In the genomic region with DNA sequence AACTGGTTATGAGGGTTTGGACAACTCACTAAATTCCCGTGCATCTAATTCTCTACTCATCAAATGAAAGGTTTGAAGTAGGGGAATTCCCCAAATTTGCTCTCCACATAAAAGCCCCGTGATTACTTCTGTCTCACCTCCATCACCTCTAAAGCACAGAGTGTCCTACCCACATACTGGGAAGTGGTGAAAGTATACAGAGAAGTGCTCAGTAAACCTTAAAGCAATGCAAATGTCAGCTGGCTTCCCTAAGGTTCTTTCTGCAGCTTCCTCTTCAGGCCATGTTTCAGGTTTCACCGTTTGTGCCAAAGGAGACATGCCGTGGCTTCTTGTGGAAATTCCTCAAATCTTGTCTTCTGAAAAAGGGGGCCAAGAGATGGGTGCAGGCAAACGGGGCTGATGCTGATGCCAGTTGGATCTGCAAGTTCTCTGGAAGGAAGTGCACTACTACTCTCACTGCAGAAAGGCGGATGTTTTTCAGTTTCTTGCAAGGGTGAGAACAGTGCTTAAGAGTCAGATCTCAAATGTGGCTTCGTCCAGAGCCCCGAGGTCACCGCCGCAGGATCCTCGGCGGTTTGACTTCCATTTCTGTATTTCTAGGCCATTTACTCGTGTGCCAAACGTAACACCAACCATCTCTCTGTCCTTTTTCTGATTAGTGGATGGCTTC, we compare ENCODE assay signal across 20 mouse cellular contexts. TPM values are rescaled to one million over a fixed set of nuclear protein-coding genes. Genes with fewer than 3 reads are reported as not detected.
DNase-seq lines count a peak whose midpoint lies in the region; ATAC-seq and TF ChIP-seq lines count a peak whose summit lies in the region.
"Had no signal": no experiment of that assay in that cellular context is flagged by ENCODE, and none has a peak within 500 bp of the region (broad histone marks: within the 10 kb centered on the region; RNA-seq: fewer than 3 reads in every experiment).

No protein-coding gene starts in this region.

- H3K27me3 ChIP-seq in small intestine, adult 2 months (ENCODE audit: control insufficient read depth, insufficient read depth, low read length) = no peaks in the 10 kb centered on the region
- H3K27me3 ChIP-seq: heart, embryonic 15.5 days; hindbrain, embryonic 12.5 days; liver, embryonic 13.5 days; midbrain, embryonic 15.5 days; neural tube, embryonic 13.5 days had no signal

- TF ChIP-seq CTCF in layer of hippocampus, adult 2 months (conservative IDR thresholded peaks at IDR 0.05) = no peak
- no peak for TF ChIP-seq CTCF in small intestine, adult 2 months (IDR thresholded peaks at IDR 0.05; ENCODE audit: extremely low read depth, insufficient read length, insufficient replicate concordance, low read depth, low read length)

- DNase-seq in layer of hippocampus, adult 2 months (ENCODE audit: low spot score in 2 of 2) = no peak
- DNase-seq in layer of hippocampus, postnatal 14 days (ENCODE audit: low spot score in 2 of 2) = no peak
- peak; percentile 64 to 66 for DNase-seq in B cell, adult 2 months
- DNase-seq in left cerebral cortex, postnatal 4 days = no peak
- no peak for DNase-seq in right cerebral cortex, adult 18-20 months
- DNase-seq in adrenal gland, postnatal 4 days (ENCODE audit: low spot score in 2 of 2) = no peak
- DNase-seq: cerebellum, adult 8-10 months; embryo, embryonic 11 days; gastrocnemius, postnatal 36 days; kidney, adult 11 months; liver, embryonic 13.5 days; lung, postnatal 14 days; retina, postnatal 1 day had no signal

- H3K4me1 ChIP-seq in small intestine, adult 2 months (ENCODE audit: control insufficient read depth, insufficient read depth, insufficient read length, low read length) = peaks cover 32% of the 10 kb centered on the region

- 72% methylated on average over 14 of the region's 14 CpGs for WGBS in small intestine, adult 2 months

- no peak for TF ChIP-seq POLR2A in small intestine, adult 2 months (IDR thresholded peaks at IDR 0.05; ENCODE audit: low read depth, low read length)

- peak; percentile 58 for ATAC-seq in activated CD4-positive, CD25-positive, alpha-beta regulatory T cell, adult 4 months
- ATAC-seq: midbrain, embryonic 15.5 days had no signal

- intact Hi-C loops in left cerebral cortex, postnatal 4 days (cut with DNase I) = loop anchor here (10.0 kb wide), 1 partner anchor 135 kb away; no protein-coding TSS in a partner anchor

- no peak overlapping the region for H3K4me3 ChIP-seq in layer of hippocampus, adult 2 months
- H3K4me3 ChIP-seq in small intestine, adult 2 months (ENCODE audit: low read depth, low read length) = no peak overlapping the region
- H3K4me3 ChIP-seq: erythroblast, embryonic 14.5 days; heart, embryonic 15.5 days; hindbrain, embryonic 12.5 days; liver, embryonic 13.5 days; midbrain, embryonic 15.5 days; neural tube, embryonic 13.5 days had no signal

- no peaks in the 10 kb centered on the region for H3K36me3 ChIP-seq in small intestine, adult 2 months (ENCODE audit: control insufficient read depth, insufficient read depth, low read length)
- H3K36me3 ChIP-seq: heart, embryonic 15.5 days; hindbrain, embryonic 12.5 days; liver, embryonic 13.5 days; midbrain, embryonic 15.5 days; neural tube, embryonic 13.5 days had no signal

- peak overlapping the region; percentile 68; the same call in 1 of the 2 replicates for H3K27ac ChIP-seq in layer of hippocampus, adult 2 months
- peak overlapping the region; percentile 24 for H3K27ac ChIP-seq in small intestine, adult 2 months (ENCODE audit: insufficient read depth, low read depth, low read length)
- H3K27ac ChIP-seq: heart, embryonic 15.5 days; hindbrain, embryonic 12.5 days; liver, embryonic 13.5 days; midbrain, embryonic 15.5 days; neural tube, embryonic 13.5 days had no signal

RNA-seq across cellular contexts. Expression of gene Pdcd4, which starts 8.0 kb away (rescaled TPM):
- total RNA-seq in layer of hippocampus, adult 2 months (2021) = 100 to 1,000 TPM; 118 to 119 TPM
- 100 to 1,000 TPM; 121 TPM for total RNA-seq in layer of hippocampus, postnatal 14 days (2021)
- polyA plus RNA-seq in activated CD4-positive, CD25-positive, alpha-beta regulatory T cell, adult 4 months (2017; shearing (Covaris generic)) = 100 to 1,000 TPM; 479 to 707 TPM
- 1.9 and 3.8 TPM in 2 replicates for polyA plus RNA-seq in small intestine, adult 2 months (2012; rRNA removed)
- 10 to 100 TPM; 64.4 to 67.5 TPM for total RNA-seq in left cerebral cortex, postnatal 4 days (2021)
- 100 to 1,000 TPM; 118 to 128 TPM for total RNA-seq in adrenal gland, postnatal 4 days (2021)

RNA-seq across cellular contexts. Expression of gene Shoc2, which starts 44.0 kb away (rescaled TPM):
- total RNA-seq in layer of hippocampus, adult 2 months (2021) = 10 to 100 TPM; 50.1 to 50.3 TPM
- 10 to 100 TPM; 45.6 to 46.8 TPM for total RNA-seq in layer of hippocampus, postnatal 14 days (2021)
- polyA plus RNA-seq in activated CD4-positive, CD25-positive, alpha-beta regulatory T cell, adult 4 months (2017; shearing (Covaris generic)) = 10 to 100 TPM; 61.5 to 66.2 TPM
- 4.9 and 8.7 TPM in 2 replicates for polyA plus RNA-seq in small intestine, adult 2 months (2012; rRNA removed)
- 10 to 100 TPM; 75.7 to 85.3 TPM for total RNA-seq in left cerebral cortex, postnatal 4 days (2021)
- total RNA-seq in adrenal gland, postnatal 4 days (2021) = 10 to 100 TPM; 45.6 to 48.3 TPM

RNA-seq across cellular contexts. Expression of gene Bbip1, which starts 44.4 kb away (rescaled TPM):
- total RNA-seq in layer of hippocampus, adult 2 months (2021) = 10 to 100 TPM; 52.6 to 52.7 TPM
- total RNA-seq in layer of hippocampus, postnatal 14 days (2021) = 10 to 100 TPM; 66.0 to 74.4 TPM
- polyA plus RNA-seq in activated CD4-positive, CD25-positive, alpha-beta regulatory T cell, adult 4 months (2017; shearing (Covaris generic)) = 100 to 1,000 TPM; 114 to 123 TPM
- polyA plus RNA-seq in small intestine, adult 2 months (2012; rRNA removed) = 1.6 and 1.7 TPM in 2 replicates
- 100 to 1,000 TPM; 101 to 113 TPM for total RNA-seq in left cerebral cortex, postnatal 4 days (2021)
- 10 to 100 TPM; 27.7 to 28.8 TPM for total RNA-seq in adrenal gland, postnatal 4 days (2021)

Comparison
In these comparisons a context has a peak if more than half of its experiments do, and no peak if none do; other contexts are left out.
1. DNase-seq: peak in B cell, adult 2 months (2 of 2); none in layer of hippocampus, adult 2 months (0 of 2), layer of hippocampus, postnatal 14 days (0 of 2), left cerebral cortex, postnatal 4 days (single experiment), right cerebral cortex, adult 18-20 months (single experiment) and adrenal gland, postnatal 4 days (0 of 2).